Mouse (Mus musculus) neural tube, embryonic 11.5 days (tissue): ENCODE results near the gene Ginm1. TPM values are rescaled to one million over a fixed set of nuclear protein-coding genes. Genes with fewer than 3 reads are reported as not detected.

Experiments used
- ATAC-seq: fragments of 200-750 bp; cut with Nextera tagmentation; 2 replicates; pipeline ENCODE4 v1.8.0; 2017; ENCODE audit warnings: moderate number of reproducible peaks, mild to moderate bottlenecking, moderate TSS enrichment, moderate library complexity; ENCODE audit not compliant: insufficient read depth, low FRiP score, low TSS enrichment
- DNase-seq: peaks from one replicate; pipeline ENCODE4 v3.0.0-alpha.2; 2015; ENCODE audit warnings: low spot score
- H3K27ac ChIP-seq: fragments of 300-500 bp; sonication (generic); 2 replicates; pipeline ENCODE4 v1.5.1; 2014; ENCODE audit warnings: low read depth, mild to moderate bottlenecking, low read length
- H3K27me3 ChIP-seq: fragments of 300-500 bp; sonication (generic); 2 replicates; pipeline ENCODE4 v1.6.1; 2014; ENCODE audit warnings: mild to moderate bottlenecking, low read length, mixed read lengths; ENCODE audit not compliant: control insufficient read depth, insufficient read depth
- H3K36me3 ChIP-seq: fragments of 300-500 bp; sonication (generic); 2 replicates; pipeline ENCODE4 v1.6.1; 2014; ENCODE audit warnings: mild to moderate bottlenecking, low read length, moderate library complexity, mixed read lengths; ENCODE audit not compliant: control insufficient read depth, insufficient read depth
- H3K4me1 ChIP-seq: fragments of 300-500 bp; sonication (generic); 2 replicates; pipeline ENCODE4 v1.6.1; 2014; ENCODE audit warnings: low read length, mixed read lengths; ENCODE audit not compliant: control insufficient read depth, insufficient read depth
- H3K4me2 ChIP-seq: fragments of 300-500 bp; sonication (generic); 2 replicates; pipeline ENCODE4 v1.6.1; 2014; ENCODE audit warnings: low read depth, mild to moderate bottlenecking, moderate library complexity
- H3K4me3 ChIP-seq: fragments of 300-500 bp; sonication (generic); 2 replicates; pipeline ENCODE4 v1.5.1; 2014; ENCODE audit warnings: low read depth, low read length
- H3K9ac ChIP-seq: fragments of 300-500 bp; sonication (generic); 2 replicates; pipeline ENCODE4 v1.6.1; 2014; ENCODE audit warnings: mild to moderate bottlenecking, low read length
- H3K9me3 ChIP-seq: fragments of 300-500 bp; sonication (generic); 2 replicates; pipeline ENCODE4 v1.6.1; 2016; ENCODE audit warnings: low read length; ENCODE audit not compliant: control insufficient read depth
- WGBS: fragments of 180-500 bp; shearing (Covaris S2); extraction: QIAGEN DNeasy Blood & Tissue Kit; methylation state at CpG from one replicate; pipeline ENCODE4 v1.1.7; 2014; 5-methylcytosine and 5-hydroxymethylcytosine counted together
- polyA plus RNA-seq: library from polyadenylated mRNA; unstranded; fragments of >200 nt; fragmentation: Nextera tagmentation; extraction: Ambion mirVana; gene quantifications from 2 replicates; pipeline ENCODE4 v1.2.1, GENCODE M21; 2014

The Ginm1 gene
- polyA plus RNA-seq, 1 experiment from 2014 or later, result 50.7 TPM

DNA sequence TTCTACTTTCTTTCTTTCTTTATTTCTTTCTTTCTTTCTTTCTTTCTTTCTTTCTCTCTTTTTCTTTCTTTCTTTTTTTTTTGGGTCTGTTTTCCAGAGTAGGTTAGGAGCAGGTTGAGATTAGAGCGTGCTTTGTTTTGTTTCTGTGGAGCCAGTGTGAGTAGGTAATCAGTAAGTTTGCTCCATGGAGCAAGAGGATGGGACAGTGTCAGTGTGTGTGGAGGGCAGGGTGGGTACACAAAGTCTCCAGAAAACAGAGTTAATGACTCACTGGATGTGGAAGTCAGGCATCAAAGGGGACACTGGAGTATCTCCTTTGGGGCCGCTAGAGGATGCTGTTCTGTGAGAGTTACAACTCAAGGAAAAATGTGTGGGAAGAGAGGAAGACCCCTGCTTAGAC, 44.3 kb upstream of the Ginm1 start:
- H3K4me2 ChIP-seq, result no peak overlapping the region
- 77% methylated on average over 2 of the region's 2 CpGs for WGBS
- H3K4me1 ChIP-seq, result no peaks in the 10 kb centered on the region
- no peak overlapping the region for H3K9ac ChIP-seq
- ATAC-seq (no peak), DNase-seq (no peak)
- H3K9me3 ChIP-seq, result no peaks in the 10 kb centered on the region
- no peaks in the 10 kb centered on the region for H3K36me3 ChIP-seq
- H3K4me3 ChIP-seq, result no peak overlapping the region
- no peak overlapping the region for H3K27ac ChIP-seq
- no peaks in the 10 kb centered on the region for H3K27me3 ChIP-seq

DNA sequence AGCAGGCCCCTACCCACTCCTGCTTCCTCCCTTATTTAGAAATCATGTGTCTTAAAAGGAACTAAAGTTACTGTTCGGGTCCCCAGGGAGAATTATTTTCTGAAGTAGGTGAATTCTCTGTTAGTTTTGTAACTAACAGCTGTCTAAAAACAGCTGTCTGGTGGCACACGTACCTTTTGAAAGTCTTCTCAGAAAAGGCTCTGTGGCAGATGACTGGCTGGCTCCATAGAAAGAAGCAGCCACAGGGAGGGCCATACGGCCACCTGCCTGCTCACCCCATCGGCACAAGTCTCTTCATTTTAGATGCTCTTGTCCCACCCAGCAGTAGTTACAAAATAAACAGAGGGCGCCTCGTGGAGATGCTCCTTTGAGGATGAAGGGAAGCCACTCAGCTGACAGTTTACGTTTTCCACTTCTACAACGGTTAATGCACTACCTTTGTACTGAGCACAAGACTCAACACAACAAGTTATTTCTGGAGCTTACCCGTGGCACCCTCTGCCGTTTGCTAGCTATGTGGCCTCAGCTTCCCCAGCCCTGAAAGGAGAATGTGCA, 42.1 kb upstream of the Ginm1 start:
- Histone ChIP-seq H3K4me2 (no peak overlapping the region), H3K36me3 (no peaks in the 10 kb centered on the region), H3K27me3 (no peaks in the 10 kb centered on the region), H3K9me3 (no peaks in the 10 kb centered on the region), H3K4me1 (no peaks in the 10 kb centered on the region), H3K9ac (no peak overlapping the region), H3K4me3 (no peak overlapping the region), H3K27ac (no peak overlapping the region)
- 76% methylated on average over 10 of the region's 10 CpGs for WGBS
- no peak for DNase-seq
- no peak for ATAC-seq

DNA sequence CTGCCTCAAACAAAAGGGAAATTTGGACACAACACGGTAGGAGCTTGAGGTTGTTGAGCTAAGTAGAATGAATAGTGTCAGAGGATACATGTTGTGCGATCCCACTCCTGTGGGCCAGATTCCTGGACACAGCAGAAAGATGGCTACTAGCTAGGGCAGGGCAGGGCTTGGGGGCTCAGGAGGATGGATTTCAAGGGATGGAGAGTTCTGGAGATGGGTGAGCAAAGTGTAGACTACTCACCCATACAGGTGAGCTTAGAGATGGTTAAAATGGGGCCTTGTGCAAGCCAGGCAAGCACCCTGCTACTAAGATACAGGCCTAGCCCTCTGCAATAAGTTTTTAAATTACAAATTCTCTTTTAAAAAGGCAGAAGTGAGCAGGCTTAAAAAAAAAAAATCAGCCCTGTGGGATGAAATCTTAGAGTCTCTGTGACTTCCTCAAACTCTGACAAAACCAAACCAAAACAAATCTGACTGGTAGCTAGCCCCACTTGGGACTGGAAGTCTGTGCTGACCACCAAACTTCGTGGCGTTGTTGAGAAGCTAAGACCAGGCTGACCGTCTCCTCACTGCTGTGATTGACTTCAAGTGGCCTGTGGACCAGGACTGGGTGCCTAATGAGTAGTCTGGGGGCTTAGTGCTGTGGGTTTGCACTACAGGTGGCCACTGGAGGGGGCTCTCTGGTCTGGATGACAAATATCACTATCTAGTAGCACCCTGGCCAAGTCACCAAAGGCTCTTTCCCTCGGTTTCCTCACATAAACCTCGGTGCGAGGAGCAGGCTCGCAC, 40.9 kb upstream of the Ginm1 start:
- Histone ChIP-seq H3K9ac (no peak overlapping the region), H3K4me1 (no peaks in the 10 kb centered on the region), H3K9me3 (no peaks in the 10 kb centered on the region), H3K36me3 (no peaks in the 10 kb centered on the region), H3K4me2 (no peak overlapping the region), H3K27me3 (no peaks in the 10 kb centered on the region), H3K27ac (no peak overlapping the region), H3K4me3 (no peak overlapping the region)
- ATAC-seq (no peak), DNase-seq (no peak)
- WGBS, result 85% methylated on average over 9 of the region's 9 CpGs

DNA sequence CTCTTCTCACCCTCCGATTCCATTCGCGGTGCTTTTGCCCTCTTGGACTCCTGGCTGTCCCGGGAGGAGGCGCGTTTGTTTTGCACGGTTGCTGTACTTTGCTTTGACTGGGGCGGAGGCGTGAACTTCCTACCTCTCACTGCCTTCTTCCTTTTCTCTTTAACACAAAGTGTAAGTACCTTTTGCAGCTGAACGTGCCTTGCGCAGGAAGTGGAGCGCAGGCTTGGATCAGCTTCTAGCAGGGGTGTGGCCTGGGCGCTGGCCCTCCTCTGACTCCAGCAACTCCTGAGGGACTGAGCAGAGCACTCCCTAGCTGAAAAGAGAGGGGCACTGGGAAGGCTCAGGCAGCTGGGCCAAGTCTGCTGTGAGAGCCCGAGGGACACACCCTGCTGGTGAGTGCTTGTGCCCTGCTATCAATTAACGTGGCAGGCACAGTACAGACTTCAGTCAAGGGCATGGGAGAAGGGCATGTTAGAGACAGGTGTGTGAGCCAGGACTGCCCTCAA, 39.6 kb upstream of the Ginm1 start, which contains the start of gene Zc3h12d:
Gene Zc3h12d, plus strand, starts transcription at position 300 of the 506 bp plus-strand sequence.
- 4% methylated on average over 15 of the region's 15 CpGs for WGBS
- no peak within 1 kb of the TSS for H3K9ac ChIP-seq

DNA sequence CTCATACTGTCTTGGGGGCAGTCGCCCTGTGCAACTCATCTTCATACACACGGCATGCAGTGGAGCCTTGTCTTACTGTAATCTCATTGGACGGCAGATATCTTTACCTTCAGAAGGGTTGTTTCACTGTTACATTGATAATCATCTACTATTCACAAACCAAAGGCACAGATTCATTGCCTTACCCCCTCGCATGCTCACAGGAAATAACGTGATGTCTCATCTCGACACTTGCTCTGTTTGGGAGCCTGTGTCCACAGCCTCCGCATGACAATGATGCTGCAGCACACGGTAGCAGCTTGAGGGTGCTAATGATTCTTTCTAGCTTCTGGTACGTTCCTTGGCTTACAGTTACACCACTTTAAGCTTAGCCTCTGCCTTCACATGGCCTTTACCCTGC, 33.5 kb upstream of the Ginm1 start:
- H3K27ac ChIP-seq, result no peak overlapping the region
- no peaks in the 10 kb centered on the region for H3K27me3 ChIP-seq
- no peak for DNase-seq
- WGBS, result 93% methylated on average over 9 of the region's 9 CpGs
- H3K9me3 ChIP-seq, result no peaks in the 10 kb centered on the region
- ATAC-seq, result no peak
- H3K9ac ChIP-seq, result no peak overlapping the region
- no peaks in the 10 kb centered on the region for H3K4me1 ChIP-seq
- H3K4me3 ChIP-seq, result no peak overlapping the region
- no peak overlapping the region for H3K4me2 ChIP-seq
- no peaks in the 10 kb centered on the region; the same call in 1 of the 2 replicates for H3K36me3 ChIP-seq

More for the DNA sequence above, 39.6 kb upstream of the Ginm1 start, which contains the start of gene Zc3h12d:
- H3K9me3 ChIP-seq, result no peaks in the 10 kb centered on the region
- peak; percentile 17 for DNase-seq
- H3K4me1 ChIP-seq, result no peaks in the 10 kb centered on the region
- H3K36me3 ChIP-seq, result no peaks in the 10 kb centered on the region
- H3K27me3 ChIP-seq, result no peaks in the 10 kb centered on the region
- no peak within 1 kb of the TSS for H3K27ac ChIP-seq
- no peak within 1 kb of the TSS for H3K4me3 ChIP-seq
- H3K4me2 ChIP-seq, result peak within 1 kb of the TSS; percentile 24; the same call in 1 of the 2 replicates
- no peak for ATAC-seq

DNA sequence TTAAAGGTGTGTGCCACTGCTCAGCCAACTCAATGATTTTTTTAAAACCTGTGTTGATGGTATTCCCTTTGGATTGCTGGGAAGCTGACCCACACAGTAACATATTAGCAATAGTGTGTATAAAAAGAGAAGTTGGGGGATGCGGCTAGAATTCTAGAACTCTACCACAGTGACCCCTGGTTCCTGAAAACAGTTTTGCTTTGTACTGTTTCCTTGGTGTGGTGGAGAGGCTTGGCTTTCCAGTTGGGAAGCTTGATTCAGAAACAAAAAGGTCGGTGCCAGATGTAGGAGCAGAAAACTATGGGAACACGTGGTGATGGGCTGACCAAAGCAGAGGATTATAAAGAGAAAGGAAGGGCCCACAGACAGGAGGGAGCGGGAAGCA, 32.6 kb upstream of the Ginm1 start:
- H3K36me3 ChIP-seq, result no peaks in the 10 kb centered on the region; the same call in 1 of the 2 replicates
- WGBS, result 97% methylated on average over 4 of the region's 4 CpGs
- no peak for ATAC-seq

DNA sequence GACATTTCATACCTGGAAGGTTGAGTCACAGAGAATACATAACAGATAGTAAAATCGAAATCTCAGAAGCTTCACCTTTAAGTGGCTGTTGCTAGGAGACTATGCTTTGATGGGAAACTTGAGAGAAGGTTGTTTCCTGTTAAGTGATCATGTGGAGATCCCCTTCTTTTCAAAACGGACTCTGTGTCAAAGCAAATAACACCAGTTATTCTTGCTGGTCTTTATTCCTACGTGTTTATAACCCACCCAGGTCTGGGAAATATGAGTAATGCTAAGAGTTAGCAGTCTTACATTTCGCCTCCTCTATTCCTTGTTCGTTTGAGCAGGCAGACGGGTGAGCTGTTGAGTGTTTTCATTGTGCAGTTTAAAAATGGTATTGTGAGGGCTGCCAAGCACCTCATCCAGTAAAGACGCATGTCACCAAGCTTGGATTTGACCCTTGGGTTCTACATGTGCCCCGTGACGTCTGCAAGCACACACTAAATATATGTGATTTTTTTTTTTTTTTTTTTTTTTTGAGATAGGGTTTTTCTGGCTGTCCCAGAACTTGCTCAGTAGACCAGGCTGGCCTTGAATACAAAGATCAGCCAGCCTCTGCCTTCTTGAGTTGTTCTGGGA, 32.1 kb upstream of the Ginm1 start:
- H3K4me1 ChIP-seq, result no peaks in the 10 kb centered on the region
- H3K4me3 ChIP-seq, result no peak overlapping the region
- WGBS, result 89% methylated on average over 9 of the region's 9 CpGs
- H3K27me3 ChIP-seq, result no peaks in the 10 kb centered on the region
- H3K4me2 ChIP-seq, result no peak overlapping the region
- H3K9me3 ChIP-seq, result no peaks in the 10 kb centered on the region
- no peak overlapping the region for H3K27ac ChIP-seq
- H3K9ac ChIP-seq, result no peak overlapping the region
- no peak for ATAC-seq
- DNase-seq, result no peak
- no peaks in the 10 kb centered on the region; the same call in 1 of the 2 replicates for H3K36me3 ChIP-seq

More for the DNA sequence above, 32.6 kb upstream of the Ginm1 start:
- Histone ChIP-seq H3K9me3 (no peaks in the 10 kb centered on the region), H3K4me3 (no peak overlapping the region), H3K27ac (no peak overlapping the region), H3K27me3 (no peaks in the 10 kb centered on the region), H3K4me1 (no peaks in the 10 kb centered on the region), H3K4me2 (no peak overlapping the region), H3K9ac (no peak overlapping the region)
- DNase-seq, result no peak

DNA sequence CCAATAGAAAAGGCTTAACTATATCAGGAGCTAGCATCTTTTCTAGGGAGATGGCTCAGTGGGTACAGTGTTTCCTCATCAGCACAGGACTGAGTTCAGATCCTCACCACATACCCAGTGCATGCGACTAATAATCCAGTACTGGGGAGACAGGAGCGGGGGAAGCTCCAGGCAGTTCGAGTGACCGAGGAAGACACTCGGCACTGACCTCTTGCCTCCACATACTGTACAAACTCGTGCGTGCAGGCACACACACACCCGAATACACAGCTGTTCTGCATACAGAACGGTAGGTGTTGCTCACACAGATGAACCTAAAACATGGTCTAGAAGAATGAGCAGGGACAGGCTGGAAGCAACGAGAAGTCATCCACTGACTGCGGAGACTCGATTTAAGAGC, 29.4 kb upstream of the Ginm1 start:
- Histone ChIP-seq H3K27me3 (no peaks in the 10 kb centered on the region), H3K36me3 (no peaks in the 10 kb centered on the region; the same call in 1 of the 2 replicates), H3K27ac (no peak overlapping the region), H3K4me1 (no peaks in the 10 kb centered on the region), H3K4me2 (no peak overlapping the region), H3K9me3 (no peaks in the 10 kb centered on the region), H3K9ac (no peak overlapping the region), H3K4me3 (no peak overlapping the region)
- WGBS, result 97% methylated on average over 12 of the region's 12 CpGs
- ATAC-seq, result no peak
- DNase-seq, result no peak
